Mouse (Mus musculus) cerebellum, adult 2 months (tissue): Measurements from ENCODE around the gene Mfsd14a.

Experiments used
- CTCF ChIP-seq: fragments of 200-500 bp; IDR thresholded peaks from 2 replicates; pipeline ENCODE4 v1.5.1; 2011; ENCODE audit warnings: low read depth, mild to moderate bottlenecking, control low read depth, low read length, moderate library complexity, borderline replicate concordance; ENCODE audit not compliant: insufficient read depth
- POLR2A ChIP-seq: fragments of 200-500 bp; IDR thresholded peaks from 2 replicates; pipeline ENCODE4 v1.6.1; 2011; ENCODE audit warnings: low read length, control low read depth, borderline replicate concordance; ENCODE audit not compliant: insufficient read depth

DNA sequence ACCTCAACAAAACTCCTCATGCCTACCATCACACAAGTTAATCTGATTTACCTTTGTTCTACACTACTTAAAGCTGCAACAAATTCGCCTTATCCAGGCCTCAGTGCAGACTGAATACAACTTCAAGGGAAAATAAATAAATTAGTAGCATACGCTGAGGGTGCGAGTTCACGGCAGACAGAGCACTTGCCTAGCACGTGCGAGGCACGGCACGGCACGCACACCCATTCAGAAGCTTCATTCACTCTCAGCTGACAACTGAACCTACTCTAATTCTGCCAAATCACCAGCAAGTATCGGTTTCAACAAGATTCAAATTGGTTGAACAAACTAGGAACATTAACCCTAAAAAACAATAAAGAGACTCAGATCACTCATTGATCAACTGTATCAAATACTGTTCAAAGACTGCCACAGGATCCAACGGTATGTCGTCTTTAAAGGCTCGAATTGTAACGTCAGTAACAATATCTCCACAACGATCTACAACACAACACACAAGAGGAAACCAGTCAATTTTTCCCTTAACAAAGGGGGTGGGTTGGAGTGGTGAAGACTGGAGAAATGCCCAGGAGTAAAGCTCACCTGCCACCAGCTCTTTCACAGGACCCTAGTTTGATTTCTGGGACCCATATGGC lies 3.4 kb downstream of the Mfsd14a start:
- no peak for TF ChIP-seq CTCF
- no peak for TF ChIP-seq POLR2A
